In the genomic region with DNA sequence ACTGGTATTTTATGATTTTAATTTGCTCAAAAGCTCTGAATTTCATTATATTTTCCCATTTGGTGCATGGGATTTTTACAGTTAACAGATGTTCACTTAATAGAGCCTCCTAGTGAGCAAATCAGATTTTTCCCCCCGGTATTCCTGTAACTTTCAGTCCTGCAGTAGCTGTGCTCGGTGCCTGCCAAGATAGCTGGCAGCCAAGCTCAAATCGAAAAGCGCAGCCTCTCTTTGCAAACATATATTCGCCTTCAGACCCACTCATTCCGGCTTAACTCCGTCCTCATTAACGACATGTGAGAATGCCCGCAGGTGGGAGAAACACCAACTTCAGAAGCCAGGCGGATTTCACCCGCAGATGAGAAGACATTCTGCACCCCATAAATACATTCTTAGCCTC, we compare ENCODE assay signal across 9 mouse cellular contexts.
DNase-seq lines count a peak whose midpoint lies in the region; ATAC-seq and TF ChIP-seq lines count a peak whose summit lies in the region.
"Had no signal": no experiment of that assay in that cellular context is flagged by ENCODE, and none has a peak within 500 bp of the region (broad histone marks: within the 10 kb centered on the region; RNA-seq: fewer than 3 reads in every experiment).

No protein-coding gene starts in this region.

- WGBS in forebrain, embryonic 16.5 days: 28% methylated on average over 11 of the region's 11 CpGs
- 53% methylated on average over 11 of the region's 11 CpGs for WGBS in midbrain, embryonic 15.5 days
- 93% methylated on average over 11 of the region's 11 CpGs for WGBS in thymus, adult 2 months

- DNase-seq in layer of hippocampus, adult 11-12 months (ENCODE audit: low spot score): peak; percentile 43
- no peak for DNase-seq in layer of hippocampus, adult 9-10 months (ENCODE audit: low spot score)
- DNase-seq in layer of hippocampus, adult 9-11 months: peak; percentile 29
- DNase-seq in spleen, postnatal 10 days (ENCODE audit: low spot score in 2 of 2): no peak
- no peak for DNase-seq in thymus, adult 2 months

- no peaks in the 10 kb centered on the region for H3K27me3 ChIP-seq in forebrain, embryonic 16.5 days (replicated peaks; ENCODE audit: control insufficient read depth, insufficient read depth, low read length)
- H3K27me3 ChIP-seq in midbrain, embryonic 15.5 days (replicated peaks): no peaks in the 10 kb centered on the region
- H3K27me3 ChIP-seq in thymus, adult 2 months (ENCODE audit: control insufficient read depth, insufficient read depth, low read length): no peaks in the 10 kb centered on the region
- H3K27me3 ChIP-seq: lung, embryonic 15.5 days had no signal

- H3K4me3 ChIP-seq in forebrain, embryonic 16.5 days (replicated peaks; ENCODE audit: low read length): no peak overlapping the region
- H3K4me3 ChIP-seq in midbrain, embryonic 15.5 days: no peak overlapping the region
- H3K4me3 ChIP-seq in thymus, adult 2 months (ENCODE audit: control insufficient read depth, insufficient read depth, low read length): no peak overlapping the region
- H3K4me3 ChIP-seq: lung, embryonic 15.5 days had no signal

- H3K4me1 ChIP-seq in forebrain, embryonic 16.5 days (replicated peaks; ENCODE audit: control insufficient read depth, insufficient read depth, low read length): peaks cover 15% of the 10 kb centered on the region
- peaks cover 16% of the 10 kb centered on the region for H3K4me1 ChIP-seq in midbrain, embryonic 15.5 days
- H3K4me1 ChIP-seq in thymus, adult 2 months (replicated peaks; ENCODE audit: control insufficient read depth, insufficient read depth, low read length): no peaks in the 10 kb centered on the region
- H3K4me1 ChIP-seq: lung, embryonic 15.5 days had no signal

- H3K9me3 ChIP-seq in forebrain, embryonic 16.5 days (ENCODE audit: control insufficient read depth, low read length): no peaks in the 10 kb centered on the region
- no peaks in the 10 kb centered on the region for H3K9me3 ChIP-seq in midbrain, embryonic 15.5 days
- H3K9me3 ChIP-seq: lung, embryonic 15.5 days had no signal

- no peaks in the 10 kb centered on the region for H3K36me3 ChIP-seq in forebrain, embryonic 16.5 days (ENCODE audit: control insufficient read depth, insufficient read depth)
- no peaks in the 10 kb centered on the region for H3K36me3 ChIP-seq in midbrain, embryonic 15.5 days (replicated peaks)
- no peaks in the 10 kb centered on the region for H3K36me3 ChIP-seq in thymus, adult 2 months (ENCODE audit: control insufficient read depth, insufficient read depth, low read length)
- H3K36me3 ChIP-seq: lung, embryonic 15.5 days had no signal

- peak overlapping the region; percentile 38; the same call in 1 of the 2 replicates for H3K4me2 ChIP-seq in forebrain, embryonic 16.5 days (ENCODE audit: low read length)
- H3K4me2 ChIP-seq in midbrain, embryonic 15.5 days: peak overlapping the region; percentile 22; the same call in 1 of the 2 replicates
- H3K4me2 ChIP-seq: lung, embryonic 15.5 days had no signal

- H3K27ac ChIP-seq in forebrain, embryonic 16.5 days (ENCODE audit: low read length): no peak overlapping the region
- H3K27ac ChIP-seq in midbrain, embryonic 15.5 days: peak overlapping the region; percentile 68
- H3K27ac ChIP-seq in thymus, adult 2 months (ENCODE audit: control insufficient read depth, insufficient read depth, low read length): no peak overlapping the region
- H3K27ac ChIP-seq: lung, embryonic 15.5 days had no signal

- no peak overlapping the region for H3K9ac ChIP-seq in forebrain, embryonic 16.5 days (replicated peaks; ENCODE audit: low read depth, low read length)
- no peak overlapping the region for H3K9ac ChIP-seq in midbrain, embryonic 15.5 days
- H3K9ac ChIP-seq: lung, embryonic 15.5 days had no signal

- TF ChIP-seq POLR2A in thymus, adult 2 months (IDR thresholded peaks at IDR 0.05; ENCODE audit: control insufficient read depth, extremely low read depth, insufficient read depth, low read length, poor library complexity): no peak

- peak; percentile 55 for ATAC-seq in forebrain, embryonic 16.5 days
- peak; percentile 46; the same call in 1 of the 2 replicates for ATAC-seq in midbrain, embryonic 15.5 days (replicated peaks)
- ATAC-seq in erythroblast, adult 5-6 weeks (replicated peaks; ENCODE audit: low FRiP score, poor library complexity, severe bottlenecking): no peak

- TF ChIP-seq CTCF in thymus, adult 2 months (IDR thresholded peaks at IDR 0.05; ENCODE audit: borderline replicate concordance, control insufficient read depth, extremely low read depth, insufficient read depth, low read length, poor library complexity): no peak

Comparison
In these comparisons a context has a peak if more than half of its experiments do, and no peak if none do; other contexts are left out.
1. DNase-seq: peak in layer of hippocampus, adult 11-12 months (single experiment) and layer of hippocampus, adult 9-11 months (single experiment); none in layer of hippocampus, adult 9-10 months (single experiment), spleen, postnatal 10 days (0 of 2) and thymus, adult 2 months (single experiment).